Mouse (Mus musculus) neural tube, embryonic 11.5 days (tissue): ENCODE measurements around the gene Meaf6. TPM values are rescaled to one million over a fixed set of nuclear protein-coding genes. Genes with fewer than 3 reads are reported as not detected.

Source experiments
- ATAC-seq: fragments of 200-750 bp; cut with Nextera tagmentation; 2 replicates; pipeline ENCODE4 v1.8.0; 2017; ENCODE audit warnings: moderate number of reproducible peaks, mild to moderate bottlenecking, moderate TSS enrichment, moderate library complexity; ENCODE audit not compliant: insufficient read depth, low FRiP score, low TSS enrichment
- DNase-seq: peaks from one replicate; pipeline ENCODE4 v3.0.0-alpha.2; 2015; ENCODE audit warnings: low spot score
- H3K27ac ChIP-seq: fragments of 300-500 bp; sonication (generic); 2 replicates; pipeline ENCODE4 v1.5.1; 2014; ENCODE audit warnings: low read depth, mild to moderate bottlenecking, low read length
- H3K27me3 ChIP-seq: fragments of 300-500 bp; sonication (generic); 2 replicates; pipeline ENCODE4 v1.6.1; 2014; ENCODE audit warnings: mild to moderate bottlenecking, low read length, mixed read lengths; ENCODE audit not compliant: control insufficient read depth, insufficient read depth
- H3K36me3 ChIP-seq: fragments of 300-500 bp; sonication (generic); 2 replicates; pipeline ENCODE4 v1.6.1; 2014; ENCODE audit warnings: mild to moderate bottlenecking, low read length, moderate library complexity, mixed read lengths; ENCODE audit not compliant: control insufficient read depth, insufficient read depth
- H3K4me1 ChIP-seq: fragments of 300-500 bp; sonication (generic); 2 replicates; pipeline ENCODE4 v1.6.1; 2014; ENCODE audit warnings: low read length, mixed read lengths; ENCODE audit not compliant: control insufficient read depth, insufficient read depth
- H3K4me2 ChIP-seq: fragments of 300-500 bp; sonication (generic); 2 replicates; pipeline ENCODE4 v1.6.1; 2014; ENCODE audit warnings: low read depth, mild to moderate bottlenecking, moderate library complexity
- H3K4me3 ChIP-seq: fragments of 300-500 bp; sonication (generic); 2 replicates; pipeline ENCODE4 v1.5.1; 2014; ENCODE audit warnings: low read depth, low read length
- H3K9ac ChIP-seq: fragments of 300-500 bp; sonication (generic); 2 replicates; pipeline ENCODE4 v1.6.1; 2014; ENCODE audit warnings: mild to moderate bottlenecking, low read length
- H3K9me3 ChIP-seq: fragments of 300-500 bp; sonication (generic); 2 replicates; pipeline ENCODE4 v1.6.1; 2016; ENCODE audit warnings: low read length; ENCODE audit not compliant: control insufficient read depth
- WGBS: fragments of 180-500 bp; shearing (Covaris S2); extraction: QIAGEN DNeasy Blood & Tissue Kit; methylation state at CpG from one replicate; pipeline ENCODE4 v1.1.7; 2014; 5-methylcytosine and 5-hydroxymethylcytosine counted together
- polyA plus RNA-seq: library from polyadenylated mRNA; unstranded; fragments of >200 nt; fragmentation: Nextera tagmentation; extraction: Ambion mirVana; gene quantifications from 2 replicates; pipeline ENCODE4 v1.2.1, GENCODE M21; 2014

The Meaf6 gene
- polyA plus RNA-seq, 1 experiment from 2014 or later = 102 TPM

DNA sequence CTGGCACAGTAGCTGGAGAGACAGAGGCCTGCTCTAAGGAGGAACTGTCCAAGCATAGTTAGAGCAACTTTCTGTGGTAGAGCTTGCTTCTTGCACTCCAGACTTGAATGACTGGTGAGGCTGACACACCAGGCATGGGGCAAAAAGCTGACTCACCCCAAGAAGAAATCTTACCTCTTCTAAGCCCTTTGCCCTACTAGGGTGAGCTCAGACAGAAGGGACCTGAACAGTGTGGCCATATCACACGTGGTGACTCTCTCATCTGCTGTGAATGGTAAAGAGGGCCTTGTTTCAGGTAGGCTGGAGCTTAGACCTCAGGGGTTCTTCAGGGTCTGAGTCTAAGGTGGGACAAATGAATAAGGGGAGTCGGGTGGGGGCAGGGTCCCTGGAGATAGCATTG lies 73.1 kb downstream of the Meaf6 start:
- Histone ChIP-seq H3K9ac (no peak overlapping the region), H3K4me3 (no peak overlapping the region), H3K27me3 (0 out of 2 replicates have a peak, but pooled peaks cover 4% of the 10 kb centered on the region), H3K9me3 (no peaks in the 10 kb centered on the region), H3K27ac (no peak overlapping the region), H3K36me3 (no peaks in the 10 kb centered on the region), H3K4me2 (no peak overlapping the region), H3K4me1 (no peaks in the 10 kb centered on the region)
- whole genome bisulfite sequencing = 71% methylated on average over 2 of the region's 2 CpGs
- ATAC-seq (no peak), DNase-seq (no peak)

DNA sequence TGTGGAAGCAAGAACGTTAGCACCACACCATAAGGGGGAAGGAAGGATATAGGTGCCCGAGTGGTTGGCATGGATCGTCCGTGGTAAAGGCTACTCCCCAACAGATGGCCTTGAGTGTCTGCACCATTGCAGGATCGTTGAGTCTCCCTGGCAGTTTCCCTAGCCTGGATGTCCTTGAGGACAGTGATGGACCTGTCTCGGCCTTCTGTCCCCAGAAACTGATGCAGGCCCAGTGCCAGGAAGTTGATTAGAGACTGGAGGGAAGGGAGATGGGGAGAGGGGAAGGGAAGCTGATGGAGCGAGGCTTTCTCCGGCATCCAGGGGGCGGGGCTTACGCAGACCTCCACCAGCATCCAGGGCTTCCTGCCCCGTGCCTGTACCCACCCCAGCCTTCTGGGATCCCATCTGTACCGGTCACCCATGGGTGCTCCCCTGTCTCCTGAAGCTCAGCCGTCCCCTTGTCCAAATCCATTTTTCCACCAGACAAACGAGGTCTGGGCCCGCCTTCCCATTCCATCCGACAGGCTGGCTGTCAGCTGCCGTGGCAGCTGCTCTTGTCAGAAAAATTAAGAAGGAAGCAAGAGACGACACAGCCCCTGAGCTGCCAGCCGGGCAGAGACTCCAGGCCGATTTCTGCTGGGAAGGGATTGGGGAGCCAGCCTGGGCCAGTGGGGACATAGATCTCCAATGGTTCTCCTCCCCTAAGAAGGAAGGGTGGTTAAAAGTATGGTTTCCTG lies 73.8 kb downstream of the Meaf6 start:
- Histone ChIP-seq H3K36me3 (no peaks in the 10 kb centered on the region), H3K4me1 (no peaks in the 10 kb centered on the region), H3K27ac (no peak overlapping the region), H3K9me3 (no peaks in the 10 kb centered on the region), H3K9ac (no peak overlapping the region), H3K4me2 (no peak overlapping the region), H3K27me3 (0 out of 2 replicates have a peak, but pooled peaks cover 4% of the 10 kb centered on the region), H3K4me3 (no peak overlapping the region)
- ATAC-seq (no peak), DNase-seq (no peak)
- WGBS = 72% methylated on average over 20 of the region's 20 CpGs

DNA sequence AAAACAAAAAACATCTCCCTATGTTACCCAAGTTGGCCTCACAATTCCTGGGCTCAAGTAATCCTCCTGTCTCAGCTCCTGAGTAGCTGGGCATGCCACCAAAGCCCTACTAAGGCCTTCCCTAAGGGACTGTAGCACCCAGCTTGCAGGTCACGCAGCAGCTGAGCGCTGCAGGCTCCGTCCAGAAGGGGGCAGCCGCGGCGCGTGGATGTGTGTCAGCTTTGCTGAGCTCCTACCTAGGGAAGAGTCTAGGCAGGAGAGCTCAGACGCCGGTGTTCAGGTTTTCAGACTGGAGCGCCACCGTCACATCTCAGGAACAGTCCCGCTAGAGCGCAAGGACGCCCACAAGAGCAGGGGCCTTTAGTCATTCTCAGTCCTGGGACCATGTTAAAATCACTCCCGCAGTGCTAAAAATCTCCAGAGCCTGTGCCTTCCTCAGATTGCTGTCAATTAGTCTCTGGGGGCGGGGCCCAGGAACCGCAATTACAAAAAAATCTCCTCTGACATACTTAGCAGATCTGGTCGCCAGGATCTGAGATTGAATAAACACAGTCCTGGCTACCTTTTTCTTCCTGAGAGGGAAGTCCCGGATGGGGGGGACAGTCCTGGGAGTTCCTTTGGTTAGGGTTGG lies 75.5 kb downstream of the Meaf6 start:
- no peaks in the 10 kb centered on the region for H3K36me3 ChIP-seq
- no peak overlapping the region for H3K27ac ChIP-seq
- H3K9ac ChIP-seq = no peak overlapping the region
- no peaks in the 10 kb centered on the region for H3K4me1 ChIP-seq
- H3K27me3 ChIP-seq = 0 out of 2 replicates have a peak, but pooled peaks cover 4% of the 10 kb centered on the region
- no peak overlapping the region; the same call in 1 of the 2 replicates for H3K4me2 ChIP-seq
- ATAC-seq = peak; percentile 53; the same call in 1 of the 2 replicates
- no peaks in the 10 kb centered on the region for H3K9me3 ChIP-seq
- 8% methylated on average over 19 of the region's 19 CpGs for WGBS
- DNase-seq = peak; percentile 89
- H3K4me3 ChIP-seq = no peak overlapping the region

DNA sequence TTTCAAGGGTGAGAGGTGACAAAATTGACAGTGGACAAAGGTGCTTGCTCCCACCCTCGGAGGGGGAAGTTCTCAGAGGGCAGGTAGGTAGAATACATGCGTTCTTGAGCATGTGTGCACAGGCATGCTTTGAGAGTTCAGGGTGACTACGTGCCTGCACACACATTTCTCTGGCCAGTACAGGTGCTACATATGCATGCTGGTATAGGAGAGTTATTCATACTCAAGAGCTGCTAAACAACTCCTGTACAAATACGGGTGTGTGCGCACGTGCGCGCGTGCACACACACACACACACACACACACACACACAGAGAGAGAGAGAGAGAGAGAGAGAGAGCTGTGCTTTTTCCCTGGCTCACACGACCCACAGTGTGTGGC lies 76.0 kb downstream of the Meaf6 start:
- Histone ChIP-seq H3K4me3 (no peak overlapping the region), H3K9me3 (no peaks in the 10 kb centered on the region), H3K4me1 (no peaks in the 10 kb centered on the region), H3K27me3 (0 out of 2 replicates have a peak, but pooled peaks cover 4% of the 10 kb centered on the region), H3K36me3 (no peaks in the 10 kb centered on the region), H3K27ac (no peak overlapping the region), H3K4me2 (no peak overlapping the region), H3K9ac (no peak overlapping the region)
- DNase-seq (no peak), ATAC-seq (no peak)
- WGBS = 73% methylated on average over 10 of the region's 10 CpGs

DNA sequence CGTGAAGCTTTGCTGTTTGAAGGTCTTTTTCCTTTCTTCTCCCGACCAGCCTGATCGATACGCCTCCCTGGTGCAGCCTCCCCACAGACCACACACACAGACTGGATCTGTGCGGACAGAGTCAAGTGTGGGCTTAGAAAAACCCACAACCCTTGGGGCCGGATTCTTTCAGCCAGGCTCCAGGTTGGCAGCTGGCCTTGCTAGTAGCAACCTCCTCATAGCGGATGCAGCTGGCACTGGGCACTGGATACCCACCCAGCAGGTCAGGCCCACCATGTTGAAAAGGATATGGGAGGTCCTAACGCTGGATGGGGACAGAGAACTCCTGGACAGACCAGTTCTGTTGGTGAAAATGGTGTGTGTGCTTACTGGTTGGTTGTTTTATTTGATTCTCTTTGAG lies 76.5 kb downstream of the Meaf6 start:
- Histone ChIP-seq H3K4me3 (no peak overlapping the region), H3K27me3 (0 out of 2 replicates have a peak, but pooled peaks cover 4% of the 10 kb centered on the region), H3K9ac (no peak overlapping the region), H3K4me1 (no peaks in the 10 kb centered on the region), H3K9me3 (no peaks in the 10 kb centered on the region), H3K36me3 (no peaks in the 10 kb centered on the region), H3K4me2 (no peak overlapping the region), H3K27ac (no peak overlapping the region)
- WGBS = 44% methylated on average over 8 of the region's 8 CpGs
- ATAC-seq = no peak
- no peak for DNase-seq

DNA sequence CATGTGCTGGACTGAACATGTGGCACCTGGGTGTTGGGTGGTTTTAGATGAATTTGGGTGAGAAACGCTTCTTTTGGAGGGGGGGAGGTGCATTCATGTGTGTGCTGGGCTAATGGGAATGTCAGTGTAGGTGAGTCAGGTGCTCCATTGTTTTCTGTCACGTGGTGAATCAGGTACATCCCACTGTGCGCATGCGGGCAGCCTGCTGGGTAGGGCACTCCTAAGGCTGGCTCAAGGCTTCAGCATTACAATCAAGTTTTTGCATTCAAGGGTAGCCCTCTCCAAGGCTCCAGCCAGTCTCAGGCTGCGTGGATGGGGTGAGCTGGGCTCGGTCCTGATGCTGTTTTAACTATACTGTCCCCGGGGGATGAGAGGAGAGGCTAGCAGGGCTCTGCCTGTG lies 77.8 kb downstream of the Meaf6 start:
- no peak overlapping the region for H3K4me2 ChIP-seq

More for the DNA sequence above, 77.8 kb downstream of the Meaf6 start:
- ATAC-seq (no peak), DNase-seq (no peak)
- no peaks in the 10 kb centered on the region for H3K36me3 ChIP-seq
- H3K27ac ChIP-seq = no peak overlapping the region
- H3K4me1 ChIP-seq = no peaks in the 10 kb centered on the region
- no peak overlapping the region for H3K4me3 ChIP-seq
- 58% methylated on average over 7 of the region's 7 CpGs for WGBS
- H3K27me3 ChIP-seq = 0 out of 2 replicates have a peak, but pooled peaks cover 4% of the 10 kb centered on the region
- H3K9me3 ChIP-seq = no peaks in the 10 kb centered on the region
- H3K9ac ChIP-seq = no peak overlapping the region

Other genes with a start within 250 kb of the Meaf6 start
- 50.8 and 58.1 TPM in 2 replicates for gene Yrdc, start 234.5 kb upstream of the Meaf6 start, polyA plus RNA-seq
- gene 1110065P20Rik, start 233.9 kb upstream of the Meaf6 start, polyA plus RNA-seq = 36.5 and 41.5 TPM in 2 replicates
- 9.1 and 11.8 TPM in 2 replicates for gene Maneal, start 223.0 kb upstream of the Meaf6 start, polyA plus RNA-seq
- gene Epha10, start 204.2 kb upstream of the Meaf6 start, polyA plus RNA-seq = 3.7 and 4.0 TPM in 2 replicates
- gene 9930104L06Rik, start 148.1 kb upstream of the Meaf6 start, polyA plus RNA-seq = 4.9 and 6.5 TPM in 2 replicates
- 181 and 186 TPM in 2 replicates for gene Cdca8, start 145.8 kb upstream of the Meaf6 start, polyA plus RNA-seq
- gene Rspo1, start 98.7 kb upstream of the Meaf6 start, polyA plus RNA-seq = 3.9 and 4.2 TPM in 2 replicates
- gene Gnl2, start 68.5 kb upstream of the Meaf6 start, polyA plus RNA-seq = 86.6 and 88.5 TPM in 2 replicates
- 0.11 TPM in 1 of 2 replicates, not detected in the other for gene Dnali1, start 19.4 kb upstream of the Meaf6 start, polyA plus RNA-seq
- 35.9 and 36.1 TPM in 2 replicates for gene Snip1, start 18.5 kb upstream of the Meaf6 start, polyA plus RNA-seq
- gene Zc3h12a, start 42.7 kb downstream of the Meaf6 start, polyA plus RNA-seq = 0.37 and 0.90 TPM in 2 replicates